Mouse (Mus musculus) G1E (cell line): ENCODE results near the gene Gtpbp3. TPM values are rescaled to one million over a fixed set of nuclear protein-coding genes. Genes with fewer than 3 reads are reported as not detected.

Experiments used
- ATAC-seq: 2 replicates; pipeline ENCODE4 v1.8.0; 2016; ENCODE audit warnings: mild to moderate bottlenecking; ENCODE audit not compliant: insufficient number of reproducible peaks, poor library complexity, low FRiP score, severe bottlenecking; ENCODE audit errors: extremely low read depth
- DNase-seq: peaks from one replicate; pipeline ENCODE4 v3.0.0; 2012; ENCODE audit warnings: low spot score
- H3K27me3 ChIP-seq: 2 replicates; pipeline ENCODE4 v1.6.1; 2012; ENCODE audit warnings: mild to moderate bottlenecking, low read length, inconsistent platforms; ENCODE audit not compliant: insufficient read depth
- H3K36me3 ChIP-seq: replicated peaks from 2 replicates; pipeline ENCODE3; 2012; ENCODE audit warnings: mild to moderate bottlenecking, inconsistent platforms
- H3K4me1 ChIP-seq: 2 replicates; pipeline ENCODE4 v1.6.1; 2012; ENCODE audit warnings: low read depth, low read length, inconsistent platforms, mixed read lengths; ENCODE audit not compliant: insufficient read depth
- H3K4me3 ChIP-seq: 2 replicates; pipeline ENCODE4 v1.5.1; 2012; ENCODE audit warnings: low read depth, mild to moderate bottlenecking, inconsistent platforms, low read length, moderate library complexity, mixed read lengths
- H3K9me3 ChIP-seq: replicated peaks from 2 replicates; pipeline ENCODE4 v1.6.1; 2012; ENCODE audit warnings: inconsistent platforms
- CTCF ChIP-seq: IDR thresholded peaks from 2 replicates; pipeline ENCODE4 v1.5.1; 2012; ENCODE audit warnings: low read depth, low read length, inconsistent platforms, mixed read lengths
- GATA1 ChIP-seq: IDR thresholded peaks from 2 replicates; pipeline ENCODE4 v1.6.1; 2012; ENCODE audit warnings: borderline replicate concordance, low read length, inconsistent platforms, mixed read lengths
- GATA2 ChIP-seq: IDR thresholded peaks from 2 replicates; pipeline ENCODE4 v1.6.1; 2012; ENCODE audit warnings: low read depth, low read length, inconsistent platforms, borderline replicate concordance
- POLR2AphosphoS5 ChIP-seq: IDR thresholded peaks from 2 replicates; pipeline ENCODE4 v1.6.1; 2012; ENCODE audit warnings: low read depth, low read length, inconsistent platforms; ENCODE audit not compliant: insufficient replicate concordance
- TAL1 ChIP-seq: conservative IDR thresholded peaks from 2 replicates; pipeline ENCODE4 v1.6.1; 2012; ENCODE audit warnings: low read depth, low read length, inconsistent platforms, mixed read lengths
- polyA plus RNA-seq: library from polyadenylated mRNA; stranded (reverse); fragments of >175 nt; gene quantifications from 2 replicates; pipeline ENCODE4 v1.2.3, GENCODE M21; 2012
- total RNA-seq, 2 experiments: library from RNA; stranded (forward) in 1 of 2; stranded (reverse) in 1 of 2; fragments of 200-1000 nt in 1 of 2; fragments of >200 nt in 1 of 2; fragmentation: Nextera tagmentation in 1 of 2; gene quantifications; 2 replicates each; pipeline ENCODE4 v1.2.3; 2014 to 2017

Gene Gtpbp3
- total and polyA plus RNA-seq, 3 experiments = 6.4 to 26.1 (median 14.6) TPM

GRCm38 (mm10) chr8:71472601-71473386 lies 15.1 kb upstream of the Gtpbp3 start:
- Histone ChIP-seq H3K9me3 (no peaks in the 10 kb centered on the region), H3K27me3 (no peaks in the 10 kb centered on the region), H3K4me3 (no peak overlapping the region), H3K36me3 (peaks cover 65% of the 10 kb centered on the region), H3K4me1 (peaks cover 68% of the 10 kb centered on the region)
- no peak for DNase-seq
- ATAC-seq = no peak
- TF ChIP-seq GATA2 = no peak
- TF ChIP-seq POLR2AphosphoS5 = no peak
- no peak for TF ChIP-seq TAL1
- no peak for TF ChIP-seq GATA1
- TF ChIP-seq CTCF = no peak

- no peaks in the 10 kb centered on the region for H3K9me3 ChIP-seq
- H3K36me3 ChIP-seq = peaks cover 62% of the 10 kb centered on the region
These were observed 13.6 kb upstream of the Gtpbp3 start for GRCm38 (mm10) chr8:71474344-71474743.

DNA sequence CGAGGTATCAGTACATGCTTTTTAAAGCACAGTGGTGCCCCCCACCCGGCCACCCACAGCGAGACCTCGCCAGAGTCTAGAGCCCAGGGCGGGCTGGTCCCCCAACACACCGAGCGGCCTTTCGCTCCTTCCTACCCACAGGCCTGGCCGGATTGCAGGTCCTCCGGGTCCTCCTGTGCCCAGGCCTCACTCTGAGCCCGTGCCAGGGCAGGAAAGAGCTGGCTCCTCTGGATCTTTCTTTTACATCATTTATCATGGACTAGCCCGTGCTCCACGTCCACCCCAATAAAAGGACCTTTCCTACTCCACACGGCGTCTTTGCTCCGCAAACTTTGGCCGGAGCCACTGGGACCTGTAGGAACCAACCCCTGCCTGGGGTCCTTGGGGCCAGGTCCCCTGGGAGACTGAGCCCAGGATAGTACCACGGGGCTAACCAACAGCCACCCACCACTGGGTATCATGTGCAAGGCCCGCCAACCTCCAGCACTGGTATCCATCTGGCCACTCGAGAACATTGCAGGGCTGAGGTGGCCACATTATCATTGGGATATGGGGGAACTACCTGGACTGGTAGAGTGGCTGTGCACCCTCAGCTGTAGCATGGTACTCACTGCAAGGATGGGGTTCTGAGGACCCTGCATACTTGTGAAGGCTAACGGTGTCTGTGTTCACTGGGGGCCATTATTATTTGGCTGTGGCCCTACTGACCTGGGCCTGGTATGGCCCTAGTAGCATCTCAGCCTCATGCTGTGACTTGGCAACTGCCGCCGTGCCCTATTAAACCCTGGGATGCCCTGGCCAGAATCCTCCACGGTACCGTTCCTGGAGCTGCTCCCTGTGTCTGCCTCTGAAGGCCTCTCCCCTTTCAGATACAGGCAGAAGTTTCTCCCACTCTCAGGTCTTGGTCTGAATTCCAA lies 12.9 kb upstream of the Gtpbp3 start:
- H3K36me3 ChIP-seq = peaks cover 58% of the 10 kb centered on the region
- H3K9me3 ChIP-seq = no peaks in the 10 kb centered on the region
- H3K27me3 ChIP-seq = peaks cover 6% of the 10 kb centered on the region; the same call in 1 of the 2 replicates
- ATAC-seq (no peak), DNase-seq (no peak)
- H3K4me1 ChIP-seq = peaks cover 53% of the 10 kb centered on the region
- no peak overlapping the region; the same call in 1 of the 2 replicates for H3K4me3 ChIP-seq
- TF ChIP-seq GATA2 (no peak), GATA1 (no peak), TAL1 (no peak)

More at GRCm38 (mm10) chr8:71474344-71474743, 13.6 kb upstream of the Gtpbp3 start:
- peaks cover 6% of the 10 kb centered on the region; the same call in 1 of the 2 replicates for H3K27me3 ChIP-seq
- no peak overlapping the region for H3K4me3 ChIP-seq
- no peak for DNase-seq
- peaks cover 59% of the 10 kb centered on the region for H3K4me1 ChIP-seq
- no peak for TF ChIP-seq CTCF
- TF ChIP-seq TAL1 = no peak
- TF ChIP-seq GATA2 = no peak
- TF ChIP-seq POLR2AphosphoS5 = no peak
- no peak for TF ChIP-seq GATA1
- no peak for ATAC-seq

DNA sequence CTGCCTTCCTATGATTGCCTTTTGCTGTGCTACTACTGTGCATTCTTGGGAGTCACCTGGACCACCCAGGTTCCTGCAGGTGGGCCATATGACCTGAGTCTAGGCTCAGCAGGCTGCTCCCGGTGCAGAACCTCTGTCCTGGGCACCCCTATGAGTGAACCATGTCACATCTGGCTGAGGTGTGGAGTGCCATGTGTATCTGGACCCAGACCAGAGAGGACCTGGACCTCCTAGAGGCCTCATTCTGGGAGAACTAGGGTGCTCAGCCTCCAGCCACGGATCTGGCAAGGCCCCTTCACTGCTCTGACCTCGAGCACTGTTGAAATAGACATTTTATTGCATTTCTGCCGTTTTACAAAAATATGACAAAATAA lies 12.2 kb upstream of the Gtpbp3 start:
- Histone ChIP-seq H3K36me3 (peaks cover 51% of the 10 kb centered on the region), H3K4me3 (peak overlapping the region; percentile 80; the same call in 1 of the 2 replicates), H3K4me1 (peaks cover 47% of the 10 kb centered on the region), H3K9me3 (no peaks in the 10 kb centered on the region), H3K27me3 (peaks cover 11% of the 10 kb centered on the region; the same call in 1 of the 2 replicates)
- ATAC-seq (no peak), DNase-seq (no peak)
- no peak for TF ChIP-seq CTCF

- peak; percentile 97 for DNase-seq
- Histone ChIP-seq H3K9me3 (no peaks in the 10 kb centered on the region), H3K36me3 (peaks cover 45% of the 10 kb centered on the region), H3K4me1 (peaks cover 45% of the 10 kb centered on the region), H3K4me3 (peak overlapping the region; percentile 80), H3K27me3 (peaks cover 12% of the 10 kb centered on the region; the same call in 1 of the 2 replicates)
- no peak for ATAC-seq
- no peak for TF ChIP-seq GATA2
- no peak for TF ChIP-seq CTCF
- no peak for TF ChIP-seq GATA1
- TF ChIP-seq POLR2AphosphoS5 = no peak
- no peak for TF ChIP-seq TAL1
These were observed 11.6 kb upstream of the Gtpbp3 start for GRCm38 (mm10) chr8:71476099-71476940.
